Mouse (Mus musculus): ENCODE data around the gene Nim1k.
"Not testable (repeated sequence)": the region's sequence is repeated elsewhere in the genome, so short reads cannot be mapped to it uniquely, and the experiment has no call there.

The Nim1k gene

GRCm38 (mm10) chr13:119689709-119690038 is 66.0 kb downstream of the Nim1k start:
- DNase-seq (ENCODE audit: low spot score): no peak

GRCm38 (mm10) chr13:119684416-119685177 is 71.1 kb downstream of the Nim1k start:
- no peak for DNase-seq (ENCODE audit: low spot score)

GRCm38 (mm10) chr13:119681161-119681560 is 74.5 kb downstream of the Nim1k start:
- no peak for DNase-seq (ENCODE audit: low spot score)

GRCm38 (mm10) chr13:119679721-119680120 is 76.0 kb downstream of the Nim1k start:
- DNase-seq (ENCODE audit: low spot score): no peak

GRCm38 (mm10) chr13:119678794-119679193 is 76.9 kb downstream of the Nim1k start:
- no peak for DNase-seq (ENCODE audit: low spot score)

- DNase-seq (ENCODE audit: low spot score): not testable (repeated sequence)
Measured at GRCm38 (mm10) chr13:119661420-119661819, 94.3 kb downstream of the Nim1k start.

Data from ovary, postnatal 36 days (tissue).